Mouse (Mus musculus) small intestine, adult 2 months (tissue): ENCODE data around the gene Abhd14b. TPM values are rescaled to one million over a fixed set of nuclear protein-coding genes. Genes with fewer than 3 reads are reported as not detected.

ENCODE experiments used
- H3K27ac ChIP-seq: fragments of 200-500 bp; 2 replicates; pipeline ENCODE4 v1.5.1; 2012; ENCODE audit warnings: low read depth, low read length, control low read depth, inconsistent platforms; ENCODE audit not compliant: insufficient read depth
- H3K27me3 ChIP-seq: fragments of 200-500 bp; 2 replicates; pipeline ENCODE4 v1.6.1; 2012; ENCODE audit warnings: mild to moderate bottlenecking, moderate library complexity, low read length, inconsistent platforms; ENCODE audit not compliant: control insufficient read depth, insufficient read depth
- H3K36me3 ChIP-seq: fragments of 200-500 bp; 2 replicates; pipeline ENCODE4 v1.6.1; 2012; ENCODE audit warnings: mild to moderate bottlenecking, low read length, control low read depth, inconsistent platforms; ENCODE audit not compliant: control insufficient read depth, insufficient read depth
- H3K4me1 ChIP-seq: fragments of 200-500 bp; 2 replicates; pipeline ENCODE4 v1.6.1; 2012; ENCODE audit warnings: low read length, inconsistent platforms, mixed read lengths; ENCODE audit not compliant: control insufficient read depth, insufficient read depth, insufficient read length
- H3K4me3 ChIP-seq: fragments of 200-500 bp; 2 replicates; pipeline ENCODE4 v1.5.1; 2012; ENCODE audit warnings: low read depth, mild to moderate bottlenecking, control low read depth, inconsistent platforms, low read length, moderate library complexity
- CTCF ChIP-seq: fragments of 200-500 bp; IDR thresholded peaks from 2 replicates; pipeline ENCODE4 v1.5.1; 2012; ENCODE audit warnings: low read depth, mild to moderate bottlenecking, control low read depth, inconsistent platforms, low read length, moderate library complexity, mixed read lengths; ENCODE audit not compliant: insufficient replicate concordance, insufficient read length; ENCODE audit errors: extremely low read depth
- POLR2A ChIP-seq: fragments of 200-500 bp; IDR thresholded peaks from 2 replicates; pipeline ENCODE4 v1.6.1; 2012; ENCODE audit warnings: low read depth, mild to moderate bottlenecking, control low read depth, inconsistent platforms, low read length, moderate library complexity
- WGBS: fragments of 180-500 bp; shearing (Covaris S2); methylation state at CpG from one replicate; pipeline ENCODE4 v1.1.7; 2018; 5-methylcytosine and 5-hydroxymethylcytosine counted together
- polyA plus RNA-seq: library from polyadenylated mRNA; depleted of rRNA; stranded (reverse); fragments of >200 nt; gene quantifications from 2 replicates; pipeline ENCODE4 v1.2.3, GENCODE M21; 2012

Abhd14b gene
- polyA plus RNA-seq, 1 experiment = 53.1 TPM

DNA sequence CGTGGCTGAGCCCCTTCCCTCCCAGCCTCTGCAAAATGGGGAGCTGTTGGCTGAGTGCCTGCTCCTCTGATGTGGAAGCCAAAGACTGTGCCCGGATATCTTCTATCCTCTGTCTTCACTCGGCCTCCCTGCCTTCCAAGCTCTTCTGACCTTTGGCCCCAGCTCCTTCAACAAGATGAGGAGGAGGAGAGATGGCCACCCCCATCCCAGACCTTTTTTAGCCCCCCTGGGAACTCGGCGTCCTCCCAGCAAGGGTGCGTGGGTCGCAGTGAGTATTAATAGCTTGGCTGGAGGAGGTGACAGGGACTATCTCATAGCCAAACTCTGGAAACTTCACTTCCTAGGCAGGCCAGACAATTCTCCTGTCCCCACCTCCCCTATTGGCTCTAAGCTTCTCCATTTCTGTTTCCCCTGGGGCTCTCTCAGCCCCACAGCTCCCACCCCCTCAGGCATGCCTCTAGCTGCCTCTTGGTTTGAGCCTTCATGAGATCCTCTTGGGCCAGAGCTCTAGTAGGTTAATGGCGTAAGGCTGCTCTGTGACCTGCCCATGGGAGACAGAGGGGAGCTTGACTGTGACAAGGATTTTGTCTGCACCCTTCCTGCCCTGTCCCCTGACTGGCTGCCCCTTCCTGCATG is 40.7 kb upstream of the Abhd14b start:
- Histone ChIP-seq H3K27me3 (no peaks in the 10 kb centered on the region), H3K36me3 (no peaks in the 10 kb centered on the region), H3K4me3 (no peak overlapping the region), H3K4me1 (peaks cover 2% of the 10 kb centered on the region; the same call in 1 of the 2 replicates), H3K27ac (no peak overlapping the region)
- no peak for TF ChIP-seq CTCF
- no peak for TF ChIP-seq POLR2A
- WGBS = 47% methylated on average over 8 of the region's 8 CpGs

- H3K4me3 ChIP-seq = no peak overlapping the region
- H3K4me1 ChIP-seq = peaks cover 2% of the 10 kb centered on the region; the same call in 1 of the 2 replicates
- no peaks in the 10 kb centered on the region for H3K36me3 ChIP-seq
- 97% methylated on average over 4 of the region's 4 CpGs for WGBS
- no peaks in the 10 kb centered on the region for H3K27me3 ChIP-seq
- TF ChIP-seq CTCF (no peak), POLR2A (no peak)
- H3K27ac ChIP-seq = no peak overlapping the region
Measured at GRCm38 (mm10) chr9:106409096-106409495, 38.2 kb upstream of the Abhd14b start.

DNA sequence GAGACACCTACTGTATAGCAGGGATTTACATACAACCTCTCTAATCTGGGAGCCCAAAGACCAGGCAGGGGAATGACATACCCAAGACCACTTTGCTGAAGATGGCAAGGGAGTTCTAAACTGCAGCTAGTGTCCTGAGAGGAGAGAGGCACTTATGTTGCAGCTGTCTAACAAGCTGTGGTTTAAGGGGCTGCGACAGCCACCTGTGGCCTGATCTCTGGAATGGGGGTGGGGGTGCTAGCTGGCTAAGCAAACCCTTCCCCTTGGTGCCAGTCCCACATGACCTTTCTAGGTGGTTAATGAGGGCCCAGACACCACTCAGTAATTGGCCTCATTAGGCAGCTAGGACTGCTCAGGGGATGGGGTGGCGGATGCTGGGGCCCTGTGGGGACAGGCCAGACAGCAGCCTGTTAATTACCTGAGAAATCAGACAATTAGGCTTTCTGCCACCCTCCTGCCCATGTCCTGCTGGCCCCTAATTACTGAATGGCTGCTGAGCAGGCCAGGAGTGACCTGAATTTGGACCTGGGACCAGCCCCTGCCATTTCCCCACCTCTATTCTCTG is 37.1 kb upstream of the Abhd14b start:
- Histone ChIP-seq H3K27me3 (no peaks in the 10 kb centered on the region), H3K27ac (no peak overlapping the region), H3K36me3 (no peaks in the 10 kb centered on the region), H3K4me3 (no peak overlapping the region), H3K4me1 (peaks cover 2% of the 10 kb centered on the region; the same call in 1 of the 2 replicates)
- no peak for TF ChIP-seq CTCF
- TF ChIP-seq POLR2A = no peak
- 84% methylated on average over 2 of the region's 2 CpGs for WGBS

DNA sequence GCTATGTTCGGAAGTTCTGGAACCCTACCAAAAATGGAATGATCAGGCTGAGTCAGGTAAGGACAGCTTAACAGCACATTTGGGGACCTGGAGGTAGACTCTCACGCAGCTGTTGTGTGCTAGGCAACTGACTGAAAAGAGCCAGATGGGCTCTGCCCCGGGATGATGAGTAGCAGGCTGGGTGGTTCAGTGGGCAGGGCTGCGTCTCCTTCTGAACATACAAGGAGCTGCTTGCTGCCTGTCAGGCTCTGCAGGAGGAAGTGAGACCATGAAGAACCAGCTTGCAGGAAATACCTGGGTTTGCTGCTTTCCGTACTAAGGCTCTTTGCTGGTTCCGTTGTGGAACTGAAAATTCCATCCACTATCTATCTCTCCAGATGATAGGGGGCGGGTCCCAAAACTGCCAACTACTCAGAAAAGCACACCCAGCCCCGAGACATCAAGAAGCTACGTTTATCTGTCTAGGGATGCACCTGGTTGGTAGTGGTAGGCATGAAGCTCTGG is 36.1 kb upstream of the Abhd14b start:
- TF ChIP-seq CTCF (no peak), POLR2A (no peak)
- Histone ChIP-seq H3K4me3 (no peak overlapping the region), H3K36me3 (no peaks in the 10 kb centered on the region), H3K27ac (no peak overlapping the region), H3K4me1 (peaks cover 2% of the 10 kb centered on the region; the same call in 1 of the 2 replicates), H3K27me3 (no peaks in the 10 kb centered on the region)
- WGBS = 51% methylated on average over 9 of the region's 9 CpGs

GRCm38 (mm10) chr9:106411729-106412128 is 35.5 kb upstream of the Abhd14b start:
- H3K4me1 ChIP-seq = peaks cover 2% of the 10 kb centered on the region; the same call in 1 of the 2 replicates
- no peak overlapping the region for H3K4me3 ChIP-seq
- no peak overlapping the region for H3K27ac ChIP-seq
- H3K27me3 ChIP-seq = no peaks in the 10 kb centered on the region
- H3K36me3 ChIP-seq = no peaks in the 10 kb centered on the region
- TF ChIP-seq POLR2A (no peak), CTCF (no peak)
- WGBS = 68% methylated on average over 6 of the region's 6 CpGs

DNA sequence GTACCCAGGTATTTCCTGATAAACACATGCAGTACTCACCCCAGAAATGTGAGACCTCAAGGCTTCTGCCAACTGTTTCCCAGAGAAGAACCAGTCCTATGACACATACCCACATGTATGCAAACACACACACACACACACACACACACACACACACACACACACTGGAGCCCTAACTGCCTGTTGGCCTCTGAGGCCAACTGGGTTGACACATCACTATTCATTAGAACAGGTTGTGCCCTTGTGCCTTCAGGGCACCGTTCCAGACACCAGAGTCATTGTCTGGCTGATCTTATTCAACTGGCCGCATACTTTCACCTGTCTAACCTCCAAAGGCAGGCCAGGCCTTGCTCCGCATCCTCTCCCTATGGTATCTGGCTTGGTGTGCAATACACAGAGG is 35.0 kb upstream of the Abhd14b start:
- no peak for TF ChIP-seq CTCF
- TF ChIP-seq POLR2A = no peak
- H3K36me3 ChIP-seq = no peaks in the 10 kb centered on the region
- no peaks in the 10 kb centered on the region for H3K27me3 ChIP-seq
- no peaks in the 10 kb centered on the region for H3K4me1 ChIP-seq
- H3K27ac ChIP-seq = no peak overlapping the region
- 76% methylated on average over 3 of the region's 3 CpGs for WGBS
- no peak overlapping the region for H3K4me3 ChIP-seq

DNA sequence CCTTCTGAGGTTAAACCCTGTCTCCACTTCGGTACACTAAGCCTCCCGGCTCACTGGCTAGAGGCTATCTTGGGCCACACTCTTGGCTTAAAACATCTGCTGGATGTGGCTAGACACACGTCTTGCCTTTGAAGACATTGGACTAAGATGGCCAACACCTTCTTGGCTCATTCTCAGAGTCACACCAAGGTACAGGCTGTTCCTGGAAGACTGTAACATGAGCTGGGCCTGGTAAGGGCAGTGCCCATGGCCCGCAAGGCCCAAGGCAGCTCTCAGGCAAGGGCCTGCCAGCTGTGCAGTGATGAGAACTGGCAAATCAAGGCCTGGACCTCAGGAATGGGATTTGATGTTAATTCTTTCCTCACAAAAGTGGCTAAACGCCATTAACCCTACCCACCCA is 33.7 kb upstream of the Abhd14b start:
- Histone ChIP-seq H3K4me1 (no peaks in the 10 kb centered on the region), H3K27ac (no peak overlapping the region), H3K27me3 (peaks cover 5% of the 10 kb centered on the region; the same call in 1 of the 2 replicates), H3K4me3 (no peak overlapping the region), H3K36me3 (no peaks in the 10 kb centered on the region)
- TF ChIP-seq POLR2A = no peak
- TF ChIP-seq CTCF = no peak
- WGBS = 81% methylated on average over 5 of the region's 5 CpGs

- H3K27ac ChIP-seq = no peak overlapping the region
- 88% methylated on average over 6 of the region's 6 CpGs for WGBS
- H3K4me1 ChIP-seq = no peaks in the 10 kb centered on the region
- H3K36me3 ChIP-seq = no peaks in the 10 kb centered on the region
- H3K27me3 ChIP-seq = peaks cover 6% of the 10 kb centered on the region; the same call in 1 of the 2 replicates
- H3K4me3 ChIP-seq = no peak overlapping the region
- no peak for TF ChIP-seq POLR2A
Measured at GRCm38 (mm10) chr9:106416826-106417225, 30.4 kb upstream of the Abhd14b start.
